Mouse (Mus musculus): ENCODE results near the gene Vmn1r3. TPM values are rescaled to one million over a fixed set of nuclear protein-coding genes. Genes with fewer than 3 reads are reported as not detected.

The Vmn1r3 gene
- total and polyA plus RNA-seq, 2 experiments from 2014 or later: not detected

Other genes with a start within 250 kb of the Vmn1r3 start
- gene Vmn1r2, start 18.0 kb downstream of the Vmn1r3 start, total RNA-seq (2014; rRNA removed): not detected in 2 replicates
- gene Vmn1r2, start 18.0 kb downstream of the Vmn1r3 start, polyA plus RNA-seq (2015; fragmentation: Nextera tagmentation; extraction: Ambion mirVana): not detected in 2 replicates

All from midbrain, postnatal 0 days (tissue).